Mouse (Mus musculus): ENCODE results near the gene Srcap.
"Not testable (repeated sequence)": the region's sequence is repeated elsewhere in the genome, so short reads cannot be mapped to it uniquely, and the experiment has no call there.

Srcap gene

GRCm38 (mm10) chr7:127489982-127490381 lies 21.8 kb upstream of the Srcap start:
- DNase-seq (ENCODE audit: low spot score): no peak

- no peak for DNase-seq (ENCODE audit: low spot score)
These were observed 19.9 kb upstream of the Srcap start for GRCm38 (mm10) chr7:127491846-127492245.

DNA sequence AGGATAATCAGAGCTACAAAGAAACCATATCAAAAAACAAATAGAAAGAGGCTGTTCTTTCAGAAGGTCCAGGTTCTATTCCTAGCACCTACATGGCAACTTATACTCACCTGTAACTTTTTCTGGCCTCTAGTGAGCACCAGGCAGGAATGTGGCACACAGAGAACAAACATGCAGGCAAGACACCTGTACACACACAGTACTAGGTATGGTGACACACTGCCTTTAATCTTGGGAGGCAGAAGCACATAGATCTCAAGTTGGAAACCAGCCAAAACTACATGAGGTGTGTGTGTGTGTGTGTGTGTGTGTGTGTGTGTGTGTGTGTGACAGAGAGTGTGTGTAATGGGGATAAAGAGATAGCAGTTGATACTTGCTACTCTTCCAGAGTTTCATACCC lies 17.1 kb upstream of the Srcap start:
- DNase-seq (ENCODE audit: low spot score): no peak

GRCm38 (mm10) chr7:127497382-127497781 lies 14.4 kb upstream of the Srcap start:
- DNase-seq (ENCODE audit: low spot score): no peak

DNA sequence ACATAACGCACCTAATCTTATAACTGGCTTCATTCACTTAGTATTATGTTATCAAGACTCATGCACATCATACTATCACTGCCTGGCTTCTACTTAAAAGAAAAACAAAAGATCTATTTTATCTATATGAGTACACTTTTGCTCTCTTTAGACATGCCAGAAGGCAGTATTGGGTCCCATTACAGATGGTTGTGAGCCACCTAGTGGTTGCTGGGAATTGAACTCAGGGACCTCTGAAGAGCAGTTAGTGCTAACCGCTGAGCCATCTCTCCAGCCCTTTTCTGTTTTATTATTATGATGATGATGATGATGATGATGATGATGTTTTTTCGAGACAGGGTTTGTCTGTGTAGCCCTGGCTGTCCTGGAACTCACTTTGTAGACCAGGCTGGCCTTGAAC lies 13.4 kb upstream of the Srcap start:
- DNase-seq (ENCODE audit: low spot score): peak; percentile 61

DNA sequence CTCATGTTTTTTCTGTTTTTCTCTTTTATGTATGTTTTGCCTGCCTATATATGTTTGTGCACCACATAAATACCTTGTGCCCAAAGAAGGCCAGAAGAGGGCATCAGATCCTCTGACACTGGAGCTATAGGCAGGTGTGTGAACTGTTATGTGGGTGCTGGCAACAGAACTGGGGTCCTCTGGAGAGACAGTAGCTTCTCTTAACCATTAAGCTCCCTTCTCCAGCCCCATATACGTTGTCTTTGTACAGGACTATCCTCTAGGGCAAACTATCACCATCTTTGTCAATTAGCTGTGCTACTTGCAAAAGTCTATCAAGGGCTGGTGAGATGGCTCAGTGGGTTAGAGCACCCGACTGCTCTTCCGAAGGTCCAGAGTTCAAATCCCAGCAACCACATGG lies 3.5 kb upstream of the Srcap start:
- DNase-seq (ENCODE audit: low spot score): no peak

DNA sequence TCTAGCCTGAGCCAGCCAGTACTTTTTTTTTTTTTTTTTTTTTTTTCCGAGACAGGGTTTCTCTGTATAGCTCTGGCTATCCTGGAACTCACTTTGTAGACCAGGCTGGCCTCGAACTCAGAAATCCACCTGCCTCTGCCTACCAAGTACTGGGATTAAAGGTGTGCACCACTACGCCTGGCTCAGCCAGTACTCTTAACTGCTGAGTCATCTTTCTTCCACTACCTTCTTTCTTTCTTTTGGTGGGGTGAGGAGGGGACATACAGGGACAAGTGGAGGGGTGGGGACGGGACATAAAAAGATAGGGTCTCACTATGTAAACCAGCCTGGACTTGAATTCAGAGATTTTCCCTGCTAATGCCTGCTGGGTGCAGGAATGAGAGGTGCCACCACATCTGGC lies 2.0 kb upstream of the Srcap start:
- DNase-seq (ENCODE audit: low spot score): not testable (repeated sequence)

GRCm38 (mm10) chr7:127511241-127511640 lies 542 bp upstream of the Srcap start:
- DNase-seq (ENCODE audit: low spot score): no peak

- peak; percentile 94 for DNase-seq (ENCODE audit: low spot score)
These were observed 640 bp downstream of the Srcap start for GRCm38 (mm10) chr7:127512231-127513015.

GRCm38 (mm10) chr7:127513016-127513390 lies 1.2 kb downstream of the Srcap start:
- DNase-seq (ENCODE audit: low spot score): peak; percentile 46

GRCm38 (mm10) chr7:127513781-127514180 lies 2.0 kb downstream of the Srcap start:
- no peak for DNase-seq (ENCODE audit: low spot score)

GRCm38 (mm10) chr7:127515846-127516245 lies 4.1 kb downstream of the Srcap start:
- no peak for DNase-seq (ENCODE audit: low spot score)

DNA sequence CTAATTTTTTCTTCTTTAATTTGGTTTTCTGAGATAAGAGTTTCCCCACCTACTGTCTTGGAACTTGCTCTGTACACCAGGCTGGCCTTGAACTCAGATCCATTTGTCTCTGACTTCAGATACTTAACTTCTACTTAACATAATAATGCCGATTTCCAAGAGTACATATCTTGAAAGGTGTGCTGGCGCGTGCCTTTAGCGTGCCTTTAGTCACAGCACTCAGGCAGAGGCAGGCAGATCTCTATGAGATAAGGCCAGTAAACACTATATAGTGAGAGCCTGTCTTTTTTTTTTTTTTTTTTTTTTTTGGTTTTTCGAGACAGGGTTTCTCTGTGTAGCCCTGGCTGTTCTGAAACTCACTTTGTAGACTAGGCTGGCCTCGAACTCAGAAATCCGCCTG lies 4.6 kb downstream of the Srcap start:
- no peak for DNase-seq (ENCODE audit: low spot score)

- no peak for DNase-seq (ENCODE audit: low spot score)
These were observed 7.5 kb downstream of the Srcap start, which contains the start of gene Gm42715 for GRCm38 (mm10) chr7:127519284-127519683. Gm42715 (plus strand) TSS chr7:127519584.

GRCm38 (mm10) chr7:127541671-127542070 lies 29.9 kb downstream of the Srcap start:
- no peak for DNase-seq (ENCODE audit: low spot score)

- no peak for DNase-seq (ENCODE audit: low spot score)
These were observed 37.5 kb downstream of the Srcap start for GRCm38 (mm10) chr7:127549116-127549835.

DNA sequence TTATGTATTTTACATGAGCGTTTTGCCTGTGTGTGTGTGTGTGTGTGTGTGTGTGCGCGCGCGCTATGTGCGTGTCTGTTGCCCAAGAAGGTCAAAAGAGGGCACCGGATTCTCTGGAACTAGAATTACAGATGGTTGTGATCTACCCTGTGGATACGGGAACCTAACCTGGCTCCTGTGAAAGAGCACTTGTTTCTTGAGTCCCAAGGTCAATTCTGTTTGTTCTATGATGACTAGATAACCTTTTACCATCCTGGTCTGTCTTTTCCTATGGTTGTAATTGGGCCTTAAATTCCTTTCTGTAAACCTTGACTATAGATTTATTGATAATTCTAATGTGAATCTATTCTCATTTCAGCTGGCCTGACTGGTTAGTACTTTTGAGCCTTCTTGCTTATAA lies 39.8 kb downstream of the Srcap start:
- no peak for DNase-seq (ENCODE audit: low spot score)

- DNase-seq (ENCODE audit: low spot score): no peak
These were observed 48.8 kb downstream of the Srcap start for GRCm38 (mm10) chr7:127560580-127560979.

DNA sequence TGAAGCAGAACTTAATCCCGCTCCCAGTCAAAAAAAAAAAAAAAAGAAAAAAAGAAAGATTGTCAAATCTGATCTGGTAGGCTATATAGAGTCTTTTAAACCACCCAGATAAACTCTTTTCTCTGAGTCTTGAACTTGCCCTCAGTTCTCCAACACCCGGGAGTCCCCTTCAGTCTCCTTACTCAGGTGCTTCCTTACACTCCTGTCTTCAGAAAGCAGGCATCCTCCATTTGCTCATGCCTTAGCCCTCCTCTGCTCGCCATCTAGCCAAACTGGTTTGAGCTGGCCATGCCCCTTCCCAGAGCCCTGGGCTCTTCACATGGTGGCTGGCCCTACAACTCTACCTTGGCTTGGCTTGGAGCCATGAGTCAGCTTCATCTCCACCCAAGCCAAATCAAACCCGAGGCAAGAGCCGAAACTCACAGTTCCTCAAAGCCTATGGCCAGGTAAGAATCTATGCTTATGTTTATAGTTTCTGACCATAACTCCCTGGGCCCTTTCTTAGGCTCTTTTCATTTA lies 49.6 kb downstream of the Srcap start, which contains the start of gene Tmem265:
TSS of gene Tmem265 (plus strand) at position 51 of the 519 bp plus-strand sequence.
- DNase-seq (ENCODE audit: low spot score): no peak

DNA sequence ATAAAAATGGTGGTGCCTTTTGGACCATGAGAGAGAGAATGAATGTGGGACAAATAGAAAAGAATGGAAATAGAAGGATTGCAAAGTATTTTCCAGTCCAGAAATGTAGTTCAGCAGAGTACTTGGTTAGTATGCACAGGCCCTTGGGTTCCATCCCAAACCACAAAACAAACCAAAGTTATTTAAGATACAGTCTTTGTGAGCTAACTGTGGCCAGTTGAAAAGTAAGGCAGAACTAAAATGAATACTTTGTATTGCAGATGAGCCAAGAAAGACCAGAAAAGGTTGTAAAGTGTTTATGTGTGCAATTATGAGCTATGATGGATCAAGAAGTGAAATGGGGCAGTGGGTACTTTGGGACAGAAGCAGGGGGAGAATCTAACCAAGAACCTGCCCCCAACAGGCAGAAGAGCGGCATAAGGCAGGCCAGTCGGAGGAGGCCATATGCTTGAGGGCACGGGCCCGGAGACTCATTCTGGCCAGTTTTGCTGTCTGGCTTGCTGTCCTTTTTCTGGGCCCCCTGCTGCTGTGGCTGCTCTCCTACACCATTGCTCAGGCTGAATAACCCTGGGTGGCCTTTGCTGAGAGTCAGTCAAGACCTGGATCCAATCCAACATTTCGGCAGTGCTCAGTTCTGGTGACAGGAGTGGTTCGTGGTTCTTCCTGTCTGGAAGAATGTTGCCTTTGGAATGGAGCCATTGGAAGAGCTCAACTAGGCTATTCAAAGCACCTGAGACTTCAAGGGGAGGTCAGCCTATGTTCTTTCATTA lies 52.8 kb downstream of the Srcap start:
- no peak for DNase-seq (ENCODE audit: low spot score)

DNA sequence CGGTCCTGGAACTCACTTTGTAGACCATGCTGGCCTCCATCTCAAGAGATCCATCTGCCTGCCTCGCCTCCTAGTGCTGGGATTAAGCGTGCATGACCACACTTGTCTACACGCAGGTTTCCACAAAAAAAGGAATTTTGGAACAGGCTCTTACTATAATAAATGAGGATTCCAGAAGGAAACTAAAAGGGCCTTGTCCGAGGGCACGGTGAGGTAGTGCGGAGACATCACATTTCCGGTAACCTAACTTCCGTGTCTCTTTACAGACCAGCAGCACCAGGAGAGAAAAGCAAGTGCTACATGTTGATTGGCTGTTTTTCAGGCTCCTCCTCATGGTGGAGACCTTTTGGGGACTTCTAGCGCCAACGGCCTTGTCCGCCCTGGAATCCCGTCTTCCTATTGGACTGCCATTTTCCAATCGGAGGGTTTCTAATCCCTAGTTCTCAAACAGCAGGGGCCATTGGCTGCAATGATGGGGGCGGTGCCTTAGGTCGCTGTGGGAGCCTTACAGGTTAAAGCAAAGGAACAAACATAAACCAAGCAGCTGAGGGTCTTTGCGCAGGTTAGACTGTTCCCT lies 61.2 kb downstream of the Srcap start, which contains the start of gene Phkg2:
TSS of gene Phkg2 (plus strand) at position 446 of the 577 bp plus-strand sequence.
- DNase-seq (ENCODE audit: low spot score): peak; percentile 95

DNA sequence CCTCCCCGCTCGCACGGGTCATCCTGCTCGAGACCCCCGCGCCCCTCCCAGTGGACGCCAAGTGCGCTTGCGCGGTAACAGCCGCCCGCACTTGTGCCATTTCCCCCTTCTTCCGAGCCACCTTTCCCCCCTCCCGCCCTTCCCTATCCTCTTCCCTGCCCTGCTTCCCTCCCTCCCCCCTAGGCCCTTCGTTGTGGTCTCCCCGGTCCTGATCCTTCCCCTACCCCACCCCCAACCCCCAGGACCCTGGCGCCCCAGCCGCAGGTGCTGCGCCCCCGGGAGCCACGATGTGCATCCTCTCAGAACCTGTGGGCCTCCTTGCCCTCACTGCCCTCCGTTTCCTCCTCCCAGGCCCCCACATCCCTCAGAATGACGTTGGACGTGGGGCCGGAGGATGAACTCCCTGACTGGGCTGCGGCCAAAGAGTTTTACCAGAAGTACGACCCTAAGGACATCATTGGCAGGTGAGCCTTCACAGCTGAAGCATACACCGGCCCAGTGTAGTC lies 61.8 kb downstream of the Srcap start:
- DNase-seq (ENCODE audit: low spot score): no peak

All from T-cell, adult 2 months (primary cell).